Mouse (Mus musculus): ENCODE results near the gene Tet2. TPM values are rescaled to one million over a fixed set of nuclear protein-coding genes. Genes with fewer than 3 reads are reported as not detected.

The Tet2 gene
- total RNA-seq, 2 experiments from 2014 or later = 16.3 to 27.4 TPM

DNA sequence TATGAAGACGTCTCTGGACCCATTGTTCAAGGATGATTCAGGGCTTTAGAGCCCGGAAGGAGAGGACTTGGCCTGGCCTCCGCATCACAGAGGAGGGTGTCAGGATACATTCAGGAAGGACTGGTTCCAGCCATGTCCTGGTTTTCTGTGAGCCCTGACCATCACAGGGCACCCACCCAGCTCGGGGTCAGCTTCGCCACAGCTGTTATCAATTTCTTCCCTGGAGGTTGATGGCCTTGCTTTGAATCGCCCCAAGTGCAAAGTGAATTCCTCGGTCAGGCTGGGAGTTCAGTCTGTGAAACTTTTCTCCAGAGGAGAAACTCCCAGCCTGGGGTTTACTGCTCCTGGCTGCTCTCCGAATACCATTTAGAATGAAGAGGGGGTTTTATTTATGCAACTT lies 91.0 kb downstream of the Tet2 start:
- no peak for DNase-seq

DNA sequence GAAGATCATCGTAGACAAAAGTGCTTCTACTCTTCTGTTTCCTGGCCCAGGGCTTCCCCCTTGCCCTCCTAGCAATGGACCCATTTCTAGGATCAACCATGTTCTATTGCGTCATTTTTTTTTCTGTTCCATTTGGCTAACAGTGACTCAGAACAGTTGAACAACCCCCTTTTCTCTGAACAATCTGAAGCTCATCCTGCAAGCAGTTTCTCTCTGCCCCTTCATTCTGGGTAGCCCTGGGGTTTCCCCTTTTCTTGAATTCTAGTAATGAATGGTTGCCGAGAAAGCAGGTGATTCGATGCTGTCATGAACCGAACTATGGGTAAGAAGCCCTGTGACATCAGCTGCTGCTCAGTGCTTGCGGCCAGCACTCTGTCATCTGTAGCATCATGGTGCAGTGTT lies 108.0 kb downstream of the Tet2 start:
- DNase-seq = no peak

DNA sequence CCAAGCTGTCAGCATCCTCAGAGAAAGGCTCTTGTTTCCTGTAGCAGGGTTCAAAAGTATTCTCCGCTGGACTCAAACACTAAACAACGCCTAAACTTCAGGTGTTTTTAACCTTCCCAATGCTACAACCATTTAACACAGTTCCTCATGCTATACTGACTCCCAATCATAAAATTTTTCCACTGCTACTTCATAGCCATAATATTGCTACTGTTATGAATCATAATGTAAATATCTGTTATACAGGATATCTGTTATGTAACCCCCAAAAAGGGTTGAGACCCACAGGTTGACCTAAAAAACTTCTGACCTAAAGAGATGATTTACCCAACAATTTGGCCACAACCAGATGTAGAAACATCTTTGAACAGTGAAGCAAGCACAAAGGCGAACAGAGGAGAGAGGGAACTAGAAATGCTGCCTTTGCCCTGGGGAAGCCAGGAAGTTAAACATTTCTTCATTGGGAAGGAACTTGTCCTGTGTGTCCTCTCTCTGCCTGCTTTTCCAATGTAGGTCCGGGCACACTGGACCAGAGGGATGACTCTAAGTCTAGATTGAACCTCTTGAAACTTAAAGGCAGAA lies 108.6 kb downstream of the Tet2 start:
- no peak for DNase-seq

DNA sequence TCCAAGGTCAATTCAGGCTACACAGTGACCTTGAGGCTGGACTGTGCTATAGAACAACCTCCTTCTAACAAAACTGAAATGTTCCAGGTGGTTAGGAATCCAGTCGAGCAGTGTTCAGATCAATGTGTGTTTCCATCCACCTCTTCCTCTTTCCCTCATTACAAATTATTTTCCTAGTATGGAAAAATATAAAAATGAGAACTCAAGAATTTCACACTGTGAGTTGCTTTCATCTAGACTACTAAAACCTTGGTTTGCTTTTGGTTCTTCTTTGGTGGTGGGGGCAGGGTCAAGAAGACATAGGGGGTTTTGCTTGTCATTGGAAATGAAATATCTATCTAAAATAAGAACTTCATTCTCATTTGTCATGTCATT lies 109.2 kb downstream of the Tet2 start:
- DNase-seq = no peak

DNA sequence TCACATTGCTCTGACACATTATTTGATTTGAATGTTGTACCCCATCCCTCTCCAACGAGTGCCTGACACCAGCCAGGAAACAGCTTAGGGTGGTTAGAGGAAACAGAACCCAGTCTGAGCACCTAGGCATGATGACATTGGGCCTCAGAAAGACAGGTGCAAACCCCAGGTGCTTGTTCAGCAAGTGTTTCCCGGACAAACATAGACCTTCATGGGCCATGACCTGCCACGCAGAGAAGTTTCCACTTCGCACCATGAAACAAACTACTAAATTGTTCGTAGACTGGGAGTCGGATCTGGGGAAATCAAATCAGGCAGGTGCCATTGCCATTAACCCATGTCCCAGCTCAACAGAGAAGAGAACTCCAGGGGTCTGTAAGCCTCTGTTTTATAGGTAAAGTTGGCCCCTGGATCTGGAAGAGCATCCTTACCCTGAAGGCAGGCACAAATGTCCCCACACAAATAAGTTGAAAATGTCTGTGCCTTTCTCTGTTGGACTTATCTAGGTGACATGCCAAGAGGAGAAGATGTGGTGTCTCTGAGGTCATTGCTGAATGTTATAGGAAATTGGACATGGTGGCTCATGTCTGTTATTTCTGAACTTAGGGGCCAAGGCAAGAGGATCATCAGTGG lies 109.7 kb downstream of the Tet2 start:
- DNase-seq = no peak

DNA sequence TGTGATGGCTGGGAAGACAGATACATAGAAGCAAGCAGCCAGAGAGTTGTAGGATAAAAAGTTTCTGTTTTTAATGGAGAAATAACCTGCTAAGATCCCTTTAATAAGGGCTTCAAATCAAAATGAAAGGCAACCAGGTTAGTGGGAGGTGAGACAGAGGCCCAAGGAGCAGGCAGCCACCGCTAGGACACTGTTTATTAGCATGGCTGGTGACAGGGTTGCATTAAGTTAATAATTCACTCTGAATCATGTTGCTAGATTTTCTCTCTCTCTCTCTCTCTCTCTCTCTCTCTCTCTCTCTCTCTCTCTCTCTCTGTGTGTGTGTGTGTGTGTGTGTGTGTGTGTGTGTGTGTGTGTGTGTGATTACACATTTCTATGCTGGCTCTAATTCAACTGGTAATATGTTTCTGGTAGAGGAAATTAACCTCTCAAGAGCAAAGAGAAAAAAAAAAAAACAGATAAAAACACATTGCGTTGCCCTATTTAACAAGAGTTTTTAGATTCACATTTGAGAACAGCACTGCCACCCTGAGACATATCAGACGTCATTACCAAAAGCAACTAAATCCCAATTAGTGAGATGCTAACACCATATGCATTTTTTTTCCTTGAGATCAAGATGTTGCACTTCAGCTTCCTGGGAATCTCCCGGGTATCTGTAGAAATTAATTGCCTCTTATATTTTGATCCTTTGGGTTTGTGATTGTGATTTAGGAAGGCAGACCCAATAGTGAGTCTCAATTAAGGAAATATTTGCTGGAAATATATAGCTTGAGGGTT lies 115.4 kb downstream of the Tet2 start:
- no peak for DNase-seq

DNA sequence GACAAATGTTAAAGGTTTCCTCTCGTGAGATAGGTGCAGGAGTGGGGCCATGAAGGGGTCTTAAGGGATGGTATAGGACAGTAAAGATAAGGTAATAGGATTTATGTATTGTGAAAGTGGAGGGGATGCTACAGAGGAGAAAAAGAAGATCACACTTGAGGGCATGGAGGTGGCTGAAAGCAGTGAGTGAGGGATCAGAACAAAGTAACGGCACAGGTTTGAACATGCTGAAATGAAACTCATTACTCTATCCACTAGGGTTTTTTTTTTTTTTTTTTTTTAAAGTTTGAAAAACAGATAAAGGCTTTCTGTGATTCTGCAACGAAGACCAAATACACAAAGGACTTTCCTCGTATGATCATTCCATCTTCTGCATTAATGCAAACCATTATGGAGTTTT lies 116.9 kb downstream of the Tet2 start:
- no peak for DNase-seq

DNA sequence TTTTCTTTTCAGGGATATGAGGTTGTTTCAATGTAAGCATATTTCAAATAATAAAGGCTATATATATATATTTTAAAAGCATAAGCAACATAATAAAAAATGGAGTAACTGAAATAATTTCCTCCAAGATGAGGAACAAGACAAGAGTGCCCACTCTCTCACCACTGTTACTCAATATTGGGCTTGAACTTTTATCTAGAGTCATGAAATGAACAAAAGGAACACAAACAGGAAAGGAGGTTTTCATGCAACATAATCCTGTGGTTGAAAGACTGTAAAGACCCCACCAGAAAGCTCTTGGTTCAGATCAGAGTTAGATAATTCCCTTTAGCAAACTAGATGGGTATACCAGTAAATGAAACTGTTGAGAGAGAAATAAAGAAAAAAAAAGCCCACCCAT lies 121.9 kb downstream of the Tet2 start:
- DNase-seq = no peak

DNA sequence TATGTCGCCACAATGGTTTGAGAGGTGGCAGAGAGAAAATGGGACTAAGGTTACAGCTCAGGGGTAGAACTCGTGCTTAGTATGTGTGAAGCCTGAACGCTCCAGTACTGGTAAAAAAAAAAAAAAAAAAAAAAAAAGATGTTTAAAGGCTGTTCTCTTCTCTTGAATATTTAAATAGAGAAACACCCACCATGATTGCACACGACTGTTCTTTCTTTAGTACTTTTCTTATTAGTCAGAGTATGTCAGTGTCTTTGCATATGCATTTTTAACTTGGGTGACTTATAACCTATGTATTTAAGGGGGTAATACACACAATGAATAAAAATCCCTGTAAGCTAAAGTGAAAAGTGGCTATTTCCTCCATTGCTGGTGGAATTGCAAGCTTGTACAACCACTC lies 130.2 kb downstream of the Tet2 start:
- no peak for DNase-seq

Small RNA genes lying within 50 kb of the gene (microRNA-seq; reads per million reads assigned to microRNA genes)
- gene Gm25042 (ENCODE audit: borderline replicate concordance in 2 of 2) = 0 reads per million in 2 experiments

Other genes starting within 250 kb of the Tet2 start
- 10 to 100 TPM; 48.5 to 50.2 TPM for gene Ppa2, start 235.0 kb downstream of the Tet2 start, total RNA-seq (2021)